In the genomic region with DNA sequence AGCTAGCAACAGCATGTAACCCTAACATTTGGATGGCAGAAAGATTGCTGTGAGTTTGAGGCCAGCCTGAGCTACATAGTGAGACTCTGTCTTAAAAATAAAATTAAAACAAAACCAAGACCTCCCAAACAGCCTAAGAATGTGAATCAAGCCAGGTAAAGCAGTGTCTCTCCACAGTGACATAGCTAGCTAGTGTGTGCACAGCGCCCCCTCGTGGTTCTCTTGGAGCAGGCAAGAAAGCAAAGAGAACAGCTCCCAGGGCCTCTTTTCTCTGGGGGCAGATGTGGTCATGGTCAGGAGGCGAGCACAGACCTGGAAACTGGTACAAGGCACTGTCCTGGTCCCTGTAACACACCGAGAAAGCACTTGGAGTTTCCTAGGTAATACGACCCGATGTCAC, we compare ENCODE assay signal across 9 mouse cellular contexts. TPM values are rescaled to one million over a fixed set of nuclear protein-coding genes. Genes with fewer than 3 reads are reported as not detected.
A peak's percentile ranks its signal among the peaks of the same experiment; 100 is the strongest.
DNase-seq lines count a peak whose midpoint lies in the region; ATAC-seq lines count a peak whose summit lies in the region.
"Had no signal": no experiment of that assay in that cellular context is flagged by ENCODE, and none has a peak within 500 bp of the region (broad histone marks: within the 10 kb centered on the region; RNA-seq: fewer than 3 reads in every experiment).

No protein-coding gene starts in this region.

- H3K9ac ChIP-seq in hindbrain, embryonic 13.5 days: no peak overlapping the region
- H3K9ac ChIP-seq in midbrain, embryonic 11.5 days (ENCODE audit: low read length): no peak overlapping the region

- peaks cover 14% of the 10 kb centered on the region for H3K4me1 ChIP-seq in hindbrain, embryonic 10.5 days (replicated peaks)
- peaks cover 5% of the 10 kb centered on the region; the same call in 1 of the 2 replicates for H3K4me1 ChIP-seq in hindbrain, embryonic 13.5 days (replicated peaks)
- H3K4me1 ChIP-seq in midbrain, embryonic 11.5 days (ENCODE audit: control insufficient read depth, insufficient read depth, low read length): no peaks in the 10 kb centered on the region

- WGBS in hindbrain, embryonic 10.5 days: 26% methylated on average over 6 of the region's 6 CpGs
- 25% methylated on average over 6 of the region's 6 CpGs for WGBS in hindbrain, embryonic 13.5 days
- WGBS in midbrain, embryonic 11.5 days: 27% methylated on average over 6 of the region's 6 CpGs

- no peaks in the 10 kb centered on the region for H3K27me3 ChIP-seq in hindbrain, embryonic 10.5 days (ENCODE audit: insufficient read depth, poor library complexity, severe bottlenecking)
- H3K27me3 ChIP-seq in hindbrain, embryonic 13.5 days: peaks cover 5% of the 10 kb centered on the region
- H3K27me3 ChIP-seq in midbrain, embryonic 11.5 days (ENCODE audit: control insufficient read depth, insufficient read depth, low read length): no peaks in the 10 kb centered on the region

- H3K4me3 ChIP-seq in hindbrain, embryonic 10.5 days: no peak overlapping the region
- no peak overlapping the region for H3K4me3 ChIP-seq in hindbrain, embryonic 13.5 days
- H3K4me3 ChIP-seq in midbrain, embryonic 11.5 days (ENCODE audit: low read depth, low read length): no peak overlapping the region

- no peak overlapping the region for H3K27ac ChIP-seq in hindbrain, embryonic 10.5 days
- H3K27ac ChIP-seq in hindbrain, embryonic 13.5 days: no peak overlapping the region
- H3K27ac ChIP-seq in midbrain, embryonic 11.5 days (ENCODE audit: low read depth, low read length): no peak overlapping the region
- H3K27ac ChIP-seq: macrophage had no signal

- ATAC-seq in hindbrain, embryonic 13.5 days (ENCODE audit: low FRiP score): no peak
- ATAC-seq in granulocyte monocyte progenitor cell, adult 5-6 weeks (replicated peaks; ENCODE audit: poor library complexity, severe bottlenecking): peak; percentile 62
- peak; percentile 24; the same call in 1 of the 2 replicates for ATAC-seq in midbrain, embryonic 11.5 days (ENCODE audit: low FRiP score)

- no peaks in the 10 kb centered on the region for H3K9me3 ChIP-seq in hindbrain, embryonic 10.5 days
- no peaks in the 10 kb centered on the region for H3K9me3 ChIP-seq in hindbrain, embryonic 13.5 days
- no peaks in the 10 kb centered on the region for H3K9me3 ChIP-seq in midbrain, embryonic 11.5 days (ENCODE audit: control insufficient read depth, low read length)

- H3K4me2 ChIP-seq in hindbrain, embryonic 13.5 days: no peak overlapping the region
- no peak overlapping the region for H3K4me2 ChIP-seq in midbrain, embryonic 11.5 days

- DNase-seq in hindbrain, embryonic 10.5 days (ENCODE audit: low spot score): peak; percentile 80
- DNase-seq in WW6 (ENCODE audit: low read depth, low spot score): peak; percentile 53
- peak; percentile 73 to 86 for DNase-seq in cerebellum, postnatal 25 days
- peak; percentile 45 to 51 for DNase-seq in layer of hippocampus, postnatal 36 days
- DNase-seq in midbrain, embryonic 11.5 days (ENCODE audit: low spot score, missing footprints): peak; percentile 95
- DNase-seq in testis, postnatal 10 days (ENCODE audit: low spot score): peak; percentile 91

- no peaks in the 10 kb centered on the region for H3K36me3 ChIP-seq in hindbrain, embryonic 10.5 days
- H3K36me3 ChIP-seq in hindbrain, embryonic 13.5 days: no peaks in the 10 kb centered on the region
- H3K36me3 ChIP-seq in midbrain, embryonic 11.5 days (ENCODE audit: control insufficient read depth, insufficient read depth, low read length): no peaks in the 10 kb centered on the region

RNA-seq across cellular contexts. Expression of gene Afap1, which starts 35.0 kb away (rescaled TPM):
- 38.6 and 56.5 TPM in 2 replicates for polyA plus RNA-seq in hindbrain, embryonic 10.5 days (2016; fragmentation: Nextera tagmentation; extraction: Ambion mirVana)
- 82.8 and 86.5 TPM in 2 replicates for polyA plus RNA-seq in hindbrain, embryonic 13.5 days (2015; fragmentation: Nextera tagmentation; extraction: Ambion mirVana)
- 23.7 and 36.0 TPM in 2 replicates for total RNA-seq in granulocyte monocyte progenitor cell, adult 5-6 weeks (2014; fragmentation: Nextera tagmentation)
- 17.9 and 20.4 TPM in 2 replicates for total RNA-seq in granulocyte monocyte progenitor cell, adult 5-6 weeks (2017)
- 10 to 100 TPM; 29.1 to 30.0 TPM for total RNA-seq in layer of hippocampus, postnatal 36 days (2021)
- 36.1 and 37.5 TPM in 2 replicates for polyA plus RNA-seq in midbrain, embryonic 11.5 days (2014; fragmentation: Nextera tagmentation; extraction: Ambion mirVana)
